ENCODE assay signal across 27 mouse cellular contexts in genomic region chr15:88085631-88086030, GRCm38 (mm10).
DNase-seq lines count a peak whose midpoint lies in the region; ATAC-seq and TF ChIP-seq lines count a peak whose summit lies in the region.
"Had no signal": no experiment of that assay in that cellular context is flagged by ENCODE, and none has a peak within 500 bp of the region (broad histone marks: within the 10 kb centered on the region; RNA-seq: fewer than 3 reads in every experiment).

No protein-coding gene starts in this region.

- H3K27me3 ChIP-seq in heart, embryonic 10.5 days (ENCODE audit: insufficient read depth, poor library complexity, severe bottlenecking): 0 out of 2 replicates have a peak, but pooled peaks cover 3% of the 10 kb centered on the region
- no peaks in the 10 kb centered on the region for H3K27me3 ChIP-seq in lung, embryonic 14.5 days (ENCODE audit: insufficient read depth, low read length)
- no peaks in the 10 kb centered on the region for H3K27me3 ChIP-seq in hindbrain, embryonic 14.5 days (ENCODE audit: control insufficient read depth, insufficient read depth, low read length)
- H3K27me3 ChIP-seq: embryonic facial prominence, embryonic 13.5 days; intestine, embryonic 15.5 days; limb, embryonic 12.5 days; liver, embryonic 15.5 days had no signal

- H3K9ac ChIP-seq in lung, embryonic 14.5 days: no peak overlapping the region
- no peak overlapping the region for H3K9ac ChIP-seq in hindbrain, embryonic 14.5 days
- H3K9ac ChIP-seq: embryonic facial prominence, embryonic 13.5 days; intestine, embryonic 15.5 days; limb, embryonic 12.5 days; liver, embryonic 15.5 days had no signal

- ATAC-seq in lung, embryonic 14.5 days (ENCODE audit: insufficient read depth): no peak
- ATAC-seq in hindbrain, embryonic 14.5 days (ENCODE audit: low FRiP score): no peak
- ATAC-seq: CD4-positive, CD25-positive, alpha-beta regulatory T cell, adult 4 months; forebrain, embryonic 16.5 days; hindbrain, postnatal 0 days; intestine, embryonic 15.5 days; midbrain, embryonic 16.5 days had no signal

- H3K4me2 ChIP-seq in lung, embryonic 14.5 days: no peak overlapping the region
- no peak overlapping the region for H3K4me2 ChIP-seq in hindbrain, embryonic 14.5 days (replicated peaks)
- H3K4me2 ChIP-seq: embryonic facial prominence, embryonic 13.5 days; intestine, embryonic 15.5 days; limb, embryonic 12.5 days; liver, embryonic 15.5 days; midbrain, embryonic 11.5 days had no signal

- H3K4me1 ChIP-seq in heart, embryonic 10.5 days: 0 out of 2 replicates have a peak, but pooled peaks cover 6% of the 10 kb centered on the region
- no peaks in the 10 kb centered on the region for H3K4me1 ChIP-seq in lung, embryonic 14.5 days (ENCODE audit: insufficient read depth)
- H3K4me1 ChIP-seq in hindbrain, embryonic 14.5 days (replicated peaks; ENCODE audit: control insufficient read depth, insufficient read depth, low read length): peaks cover 14% of the 10 kb centered on the region
- H3K4me1 ChIP-seq: intestine, embryonic 15.5 days; limb, embryonic 12.5 days; liver, embryonic 15.5 days had no signal

- H3K36me3 ChIP-seq in heart, embryonic 10.5 days: no peaks in the 10 kb centered on the region
- no peaks in the 10 kb centered on the region for H3K36me3 ChIP-seq in lung, embryonic 14.5 days (ENCODE audit: insufficient read depth)
- no peaks in the 10 kb centered on the region for H3K36me3 ChIP-seq in hindbrain, embryonic 14.5 days (replicated peaks; ENCODE audit: control insufficient read depth, insufficient read depth)
- H3K36me3 ChIP-seq: embryonic facial prominence, embryonic 13.5 days; forebrain, embryonic 10.5 days; intestine, embryonic 15.5 days; limb, embryonic 12.5 days; liver, embryonic 15.5 days had no signal

- peak; percentile 1 to 40 for DNase-seq in heart, adult 9 months (ENCODE audit: low spot score in 2 of 2)
- no peak for DNase-seq in heart, embryonic 10.5 days (ENCODE audit: low spot score)
- DNase-seq in lung, embryonic 14.5 days: peak; percentile 37
- DNase-seq in lung, postnatal 14 days: peak; percentile 22
- DNase-seq in right cerebral cortex, adult 2 months (ENCODE audit: low spot score in 2 of 2): no peak
- no peak for DNase-seq in hindbrain, embryonic 14.5 days (ENCODE audit: low spot score)
- DNase-seq in MN1 (ENCODE audit: low spot score): no peak
- DNase-seq: adrenal gland, postnatal 25 days; cerebellum, adult 11-12 months; cerebellum, adult 9-11 months; gastrocnemius, postnatal 14 days; kidney, adult 2 months; kidney, postnatal 36 days; right cerebral cortex, adult 18-20 months; right cerebral cortex, postnatal 4 days had no signal

- TF ChIP-seq CTCF in lung, embryonic 14.5 days (IDR thresholded peaks at IDR 0.05; ENCODE audit: low read depth): no peak

- no peaks in the 10 kb centered on the region for H3K9me3 ChIP-seq in heart, embryonic 10.5 days
- H3K9me3 ChIP-seq in lung, embryonic 14.5 days (ENCODE audit: low read depth, low read length): no peaks in the 10 kb centered on the region
- H3K9me3 ChIP-seq in hindbrain, embryonic 14.5 days (ENCODE audit: control insufficient read depth, low read length): no peaks in the 10 kb centered on the region
- H3K9me3 ChIP-seq: embryonic facial prominence, embryonic 13.5 days; forebrain, embryonic 10.5 days; intestine, embryonic 15.5 days; limb, embryonic 12.5 days; liver, embryonic 15.5 days had no signal

- H3K27ac ChIP-seq in heart, embryonic 10.5 days: no peak overlapping the region
- H3K27ac ChIP-seq in lung, embryonic 14.5 days (ENCODE audit: low read depth): no peak overlapping the region
- H3K27ac ChIP-seq in hindbrain, embryonic 14.5 days: no peak overlapping the region
- H3K27ac ChIP-seq: embryonic facial prominence, embryonic 13.5 days; forebrain, embryonic 10.5 days; hindbrain, postnatal 0 days; intestine, embryonic 15.5 days; layer of hippocampus, adult 2 months; left cerebral cortex, adult 2 months; limb, embryonic 12.5 days; liver, embryonic 15.5 days had no signal

- 60% methylated on average over 3 of the region's 3 CpGs for WGBS in heart, embryonic 10.5 days
- WGBS in lung, embryonic 14.5 days: 60% methylated on average over 3 of the region's 3 CpGs
- WGBS in hindbrain, embryonic 14.5 days: 65% methylated on average over 3 of the region's 3 CpGs

- no peak overlapping the region for H3K4me3 ChIP-seq in heart, embryonic 10.5 days
- no peak overlapping the region for H3K4me3 ChIP-seq in lung, embryonic 14.5 days (ENCODE audit: low read depth, low read length)
- H3K4me3 ChIP-seq in hindbrain, embryonic 14.5 days (replicated peaks; ENCODE audit: low read length): no peak overlapping the region
- H3K4me3 ChIP-seq: embryonic facial prominence, embryonic 13.5 days; forebrain, embryonic 10.5 days; intestine, embryonic 15.5 days; layer of hippocampus, adult 2 months; left cerebral cortex, adult 2 months; limb, embryonic 12.5 days; liver, embryonic 15.5 days had no signal

Comparison
In these comparisons a context has a peak if more than half of its experiments do, and no peak if none do; other contexts are left out.
1. DNase-seq: peak in heart, adult 9 months (2 of 2), lung, embryonic 14.5 days (single experiment) and lung, postnatal 14 days (single experiment); none in heart, embryonic 10.5 days (single experiment), right cerebral cortex, adult 2 months (0 of 2), hindbrain, embryonic 14.5 days (single experiment) and MN1 (single experiment).